Mouse (Mus musculus): ENCODE results near the gene Ap3s2.

DNA sequence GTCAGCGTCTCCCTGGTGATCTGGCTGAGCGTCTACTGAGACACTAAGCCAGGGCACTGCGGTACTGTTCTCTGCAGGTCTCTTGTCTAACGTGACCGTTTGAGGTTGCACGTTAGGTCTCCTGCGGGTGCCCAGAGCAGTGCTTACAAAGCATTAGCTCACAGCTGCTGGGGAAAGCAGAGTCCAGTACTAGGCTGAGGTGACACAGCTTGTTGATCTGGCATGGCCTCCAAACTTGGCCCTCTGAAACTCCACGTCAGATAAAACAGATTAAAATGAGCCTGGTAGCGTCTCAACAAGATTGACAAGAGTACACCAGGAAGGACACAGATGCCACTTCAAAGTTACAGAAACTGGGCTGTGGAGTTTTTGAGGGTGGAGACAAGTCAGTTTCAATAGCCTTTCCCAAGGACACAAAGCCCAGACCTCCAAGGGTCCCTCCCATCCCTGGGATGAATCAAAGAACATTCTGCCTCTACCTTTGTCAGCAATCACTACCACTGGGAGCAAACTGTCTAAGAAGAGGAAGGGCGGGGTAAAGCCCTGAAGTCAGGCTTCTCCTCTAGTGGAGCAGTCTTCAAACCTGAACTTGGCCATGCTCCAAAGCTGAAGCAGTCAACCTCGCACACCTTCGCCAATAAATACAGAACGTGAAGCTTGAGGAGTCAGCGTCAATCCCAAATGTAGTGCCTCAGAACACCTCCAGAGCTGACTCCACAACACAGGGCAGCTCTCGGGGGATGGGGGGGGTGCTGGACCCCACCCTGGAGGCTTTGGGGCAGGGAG, 29.8 kb downstream of the Ap3s2 start:
- TF ChIP-seq MXI1 (IDR thresholded peaks at IDR 0.05; ENCODE audit: low read depth, low read length) (no peak), CTCF (IDR thresholded peaks at IDR 0.05 in 2 of 3, conservative IDR thresholded peaks at IDR 0.05 in 1 of 3; ENCODE audit: control insufficient read depth in 1 of 3, insufficient read depth in 1 of 3, low read depth in 2 of 3, low read length in 3 of 3, poor library complexity in 1 of 3, severe bottlenecking in 1 of 3) (no peak), TAL1 (IDR thresholded peaks at IDR 0.05; ENCODE audit: low read length) (no peak), ZNF384 (IDR thresholded peaks at IDR 0.05; ENCODE audit: low read depth, low read length) (no peak), MAX (IDR thresholded peaks at IDR 0.05; ENCODE audit: low read length) (no peak), POLR2AphosphoS2 (IDR thresholded peaks at IDR 0.05; ENCODE audit: low read length) (no peak), HCFC1 (IDR thresholded peaks at IDR 0.05; ENCODE audit: low read depth, low read length) (no peak), ZC3H11A (IDR thresholded peaks at IDR 0.05; ENCODE audit: low read depth, low read length) (no peak), POLR2A (IDR thresholded peaks at IDR 0.05; ENCODE audit: control insufficient read depth in 1 of 2, insufficient read depth in 1 of 2, low read depth in 1 of 2, low read length in 2 of 2, poor library complexity in 1 of 2) (no peak)

All from MEL (cell line).